Mouse (Mus musculus) MEL (cell line): Measurements from ENCODE around the gene Pard3. TPM values are rescaled to one million over a fixed set of nuclear protein-coding genes. Genes with fewer than 3 reads are reported as not detected.

Experiments
- DNase-seq: peaks from one replicate; pipeline ENCODE4 v3.0.0; 2011; ENCODE audit warnings: low read depth, low spot score
- H3K27ac ChIP-seq: 2 replicates; pipeline ENCODE4 v1.5.1; 2012; ENCODE audit warnings: low read depth, mild to moderate bottlenecking, control low read depth, low read length, moderate library complexity; ENCODE audit not compliant: control insufficient read depth
- H3K27me3 ChIP-seq, 2 experiments: fragments of 150-350 bp in 1 of 2; sonication (generic) in 1 of 2; 2 replicates each; pipeline ENCODE4 v1.6.1; 2012; ENCODE audit warnings: low read length in 2 of 2, mild to moderate bottlenecking in 2 of 2, improper control_type of control experiment in 1 of 2, moderate library complexity in 1 of 2; ENCODE audit not compliant: insufficient read depth in 2 of 2, control insufficient read depth in 1 of 2
- H3K36me3 ChIP-seq, 2 experiments: 2 replicates each; pipeline ENCODE4 v1.6.1; 2012 to 2014; ENCODE audit warnings: low read length in 2 of 2, improper control_type of control experiment in 1 of 2, inconsistent platforms in 1 of 2, mild to moderate bottlenecking in 1 of 2; ENCODE audit not compliant: insufficient read depth in 2 of 2, control insufficient read depth in 1 of 2
- H3K4me1 ChIP-seq, 2 experiments: fragments of 150-350 bp in 1 of 2; sonication (generic) in 1 of 2; 2 replicates each; pipeline ENCODE4 v1.6.1; 2012; ENCODE audit warnings: low read length in 2 of 2, improper control_type of control experiment in 1 of 2, mild to moderate bottlenecking in 1 of 2; ENCODE audit not compliant: insufficient read depth in 2 of 2, control insufficient read depth in 1 of 2
- H3K4me3 ChIP-seq, 2 experiments: fragments of 150-350 bp in 1 of 2; sonication (generic) in 1 of 2; 2 replicates each; pipeline ENCODE4 v1.5.1; 2012; ENCODE audit warnings: low read depth in 2 of 2, low read length in 2 of 2, mild to moderate bottlenecking in 2 of 2, moderate library complexity in 2 of 2, control low read depth in 1 of 2, improper control_type of control experiment in 1 of 2; ENCODE audit not compliant: control insufficient read depth in 1 of 2, insufficient read depth in 1 of 2
- H3K79me2 ChIP-seq: 2 replicates; pipeline ENCODE4 v1.6.1; 2012; ENCODE audit warnings: mild to moderate bottlenecking, low read length, moderate library complexity; ENCODE audit not compliant: control insufficient read depth, poor library complexity, insufficient read depth
- H3K9ac ChIP-seq: 2 replicates; pipeline ENCODE4 v1.6.1; 2012; ENCODE audit warnings: low read depth, mild to moderate bottlenecking, control low read depth, low read length, moderate library complexity; ENCODE audit not compliant: control insufficient read depth, poor library complexity, severe bottlenecking
- H3K9me3 ChIP-seq: fragments of 150-350 bp; sonication (generic); replicated peaks from 2 replicates; pipeline ENCODE4 v1.6.1; 2012; ENCODE audit warnings: mild to moderate bottlenecking, low read length, improper control_type of control experiment, moderate library complexity; ENCODE audit not compliant: insufficient read depth
- CTCF ChIP-seq, 3 experiments: IDR thresholded peaks in 2 of 3; conservative IDR thresholded peaks in 1 of 3; 2 replicates each; pipeline ENCODE4 v1.5.1; 2011 to 2012; ENCODE audit warnings: low read length in 3 of 3, low read depth in 2 of 3, mild to moderate bottlenecking in 2 of 3, improper control_type of control experiment in 1 of 3, inconsistent platforms in 1 of 3, mixed read lengths in 1 of 3, moderate library complexity in 1 of 3; ENCODE audit not compliant: control insufficient read depth in 1 of 3, insufficient read depth in 1 of 3, poor library complexity in 1 of 3, severe bottlenecking in 1 of 3
- E2F4 ChIP-seq: IDR thresholded peaks from 2 replicates; pipeline ENCODE4 v1.6.1; 2011; ENCODE audit warnings: low read depth, low read length, improper control_type of control experiment, borderline replicate concordance
- ELF1 ChIP-seq: IDR thresholded peaks from 2 replicates; pipeline ENCODE4 v1.6.1; 2014; ENCODE audit warnings: low read depth, mild to moderate bottlenecking, inconsistent platforms, low read length, improper control_type of control experiment, moderate library complexity
- HCFC1 ChIP-seq: IDR thresholded peaks from 2 replicates; pipeline ENCODE4 v1.6.1; 2012; ENCODE audit warnings: low read depth, mild to moderate bottlenecking, inconsistent platforms, low read length, improper control_type of control experiment, moderate library complexity
- JUND ChIP-seq: IDR thresholded peaks from 2 replicates; pipeline ENCODE4 v1.6.1; 2011; ENCODE audit warnings: low read depth, mild to moderate bottlenecking, improper control_type of control experiment, low read length
- MAX ChIP-seq: IDR thresholded peaks from 2 replicates; pipeline ENCODE4 v1.6.1; 2011; ENCODE audit warnings: low read length, improper control_type of control experiment
- MYC ChIP-seq: IDR thresholded peaks from 2 replicates; pipeline ENCODE4 v1.6.1; 2011; ENCODE audit warnings: low read depth, mild to moderate bottlenecking, low read length, improper control_type of control experiment, moderate library complexity
- NELFE ChIP-seq: IDR thresholded peaks from 2 replicates; pipeline ENCODE4 v1.6.1; 2011; ENCODE audit warnings: low read depth, low read length, improper control_type of control experiment
- NRF1 ChIP-seq: IDR thresholded peaks from 2 replicates; pipeline ENCODE4 v1.6.1; 2014; ENCODE audit warnings: low read depth, mild to moderate bottlenecking, inconsistent platforms, low read length, improper control_type of control experiment, moderate library complexity; ENCODE audit not compliant: poor library complexity, insufficient read depth, severe bottlenecking
- POLR2AphosphoS2 ChIP-seq: IDR thresholded peaks from 2 replicates; pipeline ENCODE4 v1.6.1; 2011; ENCODE audit warnings: low read length, improper control_type of control experiment
- POLR2AphosphoS5 ChIP-seq: IDR thresholded peaks from 2 replicates; pipeline ENCODE4 v1.6.1; 2012; ENCODE audit warnings: low read depth, borderline replicate concordance, mild to moderate bottlenecking, inconsistent platforms, low read length, moderate library complexity, mixed read lengths
- SMC3 ChIP-seq: IDR thresholded peaks from 2 replicates; pipeline ENCODE4 v1.6.1; 2011; ENCODE audit warnings: low read depth, low read length, improper control_type of control experiment
- TBP ChIP-seq: IDR thresholded peaks from 2 replicates; pipeline ENCODE4 v1.8.0; 2011; ENCODE audit warnings: low read depth, low read length, improper control_type of control experiment
- UBTF ChIP-seq: IDR thresholded peaks from 2 replicates; pipeline ENCODE4 v1.6.1; 2012; ENCODE audit warnings: low read depth, mild to moderate bottlenecking, inconsistent platforms, low read length, improper control_type of control experiment, moderate library complexity, borderline replicate concordance; ENCODE audit not compliant: insufficient read depth
- USF1 ChIP-seq: IDR thresholded peaks from 2 replicates; pipeline ENCODE4 v1.6.1; 2014; ENCODE audit warnings: low read depth, mild to moderate bottlenecking, inconsistent platforms, low read length, improper control_type of control experiment, moderate library complexity
- USF2 ChIP-seq, 2 experiments: IDR thresholded peaks; 2 replicates each; pipeline ENCODE4 v1.6.1; 2011 to 2012; ENCODE audit warnings: improper control_type of control experiment in 2 of 2, low read length in 2 of 2, borderline replicate concordance in 1 of 2, inconsistent platforms in 1 of 2, low read depth in 1 of 2, mild to moderate bottlenecking in 1 of 2; ENCODE audit not compliant: insufficient read depth in 1 of 2
- ZC3H11A ChIP-seq: IDR thresholded peaks from 2 replicates; pipeline ENCODE4 v1.6.1; 2012; ENCODE audit warnings: low read depth, mild to moderate bottlenecking, inconsistent platforms, low read length, improper control_type of control experiment
- ZKSCAN1 ChIP-seq: IDR thresholded peaks from 2 replicates; pipeline ENCODE4 v1.6.1; 2012; ENCODE audit warnings: low read depth, mild to moderate bottlenecking, inconsistent platforms, low read length, improper control_type of control experiment, moderate library complexity
- ZMIZ1 ChIP-seq: IDR thresholded peaks from 2 replicates; pipeline ENCODE4 v1.6.1; 2012; ENCODE audit warnings: low read depth, mild to moderate bottlenecking, inconsistent platforms, low read length, improper control_type of control experiment, moderate library complexity
- polyA plus RNA-seq, 2 experiments: library from polyadenylated mRNA; stranded (reverse) in 1 of 2; unstranded in 1 of 2; fragments of >175 nt in 1 of 2; fragments of >200 nt in 1 of 2; gene quantifications; 2 replicates each; pipeline versions ENCODE4 v1.2.1 to v1.2.4; 2012; ENCODE audit warnings: low replicate concordance in 2 of 2, low read depth in 1 of 2; ENCODE audit not compliant: insufficient read length in 2 of 2, insufficient read depth in 1 of 2, missing spikeins in 1 of 2
- total RNA-seq: library from RNA; depleted of rRNA; stranded (reverse); fragments of 300-350 nt; gene quantifications from 2 replicates; pipeline ENCODE4 v1.2.3, GENCODE M21; 2012

Gene Pard3
- total and polyA plus RNA-seq, 3 experiments, result not detected

DNA sequence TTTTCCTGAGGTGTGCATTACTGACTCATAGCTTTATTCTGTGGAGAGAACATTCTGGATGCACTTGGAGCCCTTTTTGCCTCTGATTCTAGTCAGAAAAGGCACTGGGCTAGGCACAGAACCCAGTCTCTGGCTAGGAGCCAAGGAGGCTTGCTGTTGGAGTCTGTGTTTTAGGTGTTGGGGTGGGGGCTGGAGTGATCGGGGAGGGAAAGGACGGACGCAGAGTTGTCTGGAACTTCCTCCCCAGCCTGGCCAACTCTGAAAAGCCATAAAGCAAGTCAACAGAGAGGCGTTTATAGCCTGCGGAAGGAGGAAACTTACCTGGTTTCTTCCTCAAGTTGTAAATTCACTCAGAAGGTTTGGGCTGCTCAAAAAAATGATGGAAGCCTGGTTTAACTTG is 70.6 kb downstream of the Pard3 start:
- H3K9me3 ChIP-seq, result no peaks in the 10 kb centered on the region
- H3K27me3 ChIP-seq, result no peaks in the 10 kb centered on the region
- no peak for TF ChIP-seq ELF1
- TF ChIP-seq E2F4, result no peak
- TF ChIP-seq ZMIZ1, result no peak
- no peak for TF ChIP-seq ZC3H11A
- no peak for TF ChIP-seq HCFC1
- no peak overlapping the region for H3K27ac ChIP-seq
- no peak overlapping the region for H3K9ac ChIP-seq
- no peaks in the 10 kb centered on the region for H3K79me2 ChIP-seq
- no peaks in the 10 kb centered on the region for H3K4me1 ChIP-seq
- no peak for DNase-seq
- H3K36me3 ChIP-seq, result no peaks in the 10 kb centered on the region
- H3K4me3 ChIP-seq, result no peak overlapping the region

GRCm38 (mm10) chr8:127136201-127136600 is 72.5 kb downstream of the Pard3 start:
- Histone ChIP-seq H3K9me3 (no peaks in the 10 kb centered on the region), H3K9ac (no peak overlapping the region), H3K36me3 (no peaks in the 10 kb centered on the region), H3K79me2 (no peaks in the 10 kb centered on the region), H3K27ac (no peak overlapping the region), H3K27me3 (no peaks in the 10 kb centered on the region), H3K4me1 (no peaks in the 10 kb centered on the region), H3K4me3 (no peak overlapping the region)
- no peak for TF ChIP-seq UBTF
- no peak for TF ChIP-seq HCFC1
- no peak for TF ChIP-seq POLR2AphosphoS2
- no peak for TF ChIP-seq USF1
- no peak for TF ChIP-seq TBP
- TF ChIP-seq SMC3, result no peak
- no peak for TF ChIP-seq CTCF (IDR thresholded peaks at IDR 0.05 in 2 of 3, conservative IDR thresholded peaks at IDR 0.05 in 1 of 3; ENCODE audit: control insufficient read depth in 1 of 3, insufficient read depth in 1 of 3, low read depth in 2 of 3, low read length in 3 of 3, poor library complexity in 1 of 3, severe bottlenecking in 1 of 3)
- TF ChIP-seq ZKSCAN1, result no peak
- TF ChIP-seq NRF1, result no peak
- TF ChIP-seq POLR2AphosphoS5, result no peak
- TF ChIP-seq NELFE, result no peak
- no peak for TF ChIP-seq JUND
- TF ChIP-seq USF2 (IDR thresholded peaks at IDR 0.05; ENCODE audit: borderline replicate concordance in 1 of 2, insufficient read depth in 1 of 2, low read depth in 1 of 2, low read length in 2 of 2), result no peak
- no peak for TF ChIP-seq MAX
- no peak for TF ChIP-seq MYC
- DNase-seq, result no peak
